Mouse (Mus musculus): Measurements from ENCODE around the gene Thrsp. TPM values are rescaled to one million over a fixed set of nuclear protein-coding genes. Genes with fewer than 3 reads are reported as not detected.

Thrsp gene
- polyA plus RNA-seq, 1 experiment from 2014 or later: 3.5 TPM

DNA sequence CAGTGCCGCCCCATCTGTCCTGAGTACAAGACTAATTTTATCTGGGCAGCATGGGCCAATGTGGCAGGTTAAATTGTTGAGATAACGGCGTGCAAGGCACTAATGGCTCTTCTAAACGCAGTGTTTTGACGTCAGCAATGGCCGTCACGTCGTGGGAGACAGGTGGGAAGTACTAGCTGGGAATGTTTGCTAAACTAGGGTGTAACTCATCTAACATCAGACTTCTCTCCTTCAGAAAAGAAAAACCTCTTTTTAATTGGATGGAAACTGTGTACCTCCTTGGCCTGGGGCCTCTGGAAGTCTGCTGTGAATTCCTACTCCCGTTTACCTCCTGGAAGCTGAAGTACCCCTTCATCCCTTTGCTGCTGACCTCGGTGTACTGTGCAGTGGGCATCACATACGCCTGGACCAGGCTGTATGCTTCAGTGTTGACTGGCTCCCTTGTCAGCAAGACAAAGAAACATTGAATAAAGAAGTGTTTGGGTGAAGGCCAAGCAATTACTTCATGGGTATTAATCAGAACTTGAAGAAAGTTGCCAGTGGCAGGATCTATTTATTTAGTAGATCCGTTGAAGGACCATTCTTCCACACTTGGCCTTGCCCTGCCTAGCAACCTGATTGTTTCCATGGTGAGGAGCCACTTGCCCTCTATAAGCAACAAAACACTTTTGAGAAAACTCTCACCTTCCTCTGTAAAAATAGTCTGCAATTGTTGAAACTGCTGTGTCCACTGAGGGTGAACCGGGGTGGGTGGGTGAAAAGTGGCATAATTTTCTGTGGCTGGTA, 26.0 kb downstream of the Thrsp start:
- no peak overlapping the region for H3K9ac ChIP-seq (ENCODE audit: low read depth, low read length)
- no peaks in the 10 kb centered on the region for H3K27me3 ChIP-seq (replicated peaks; ENCODE audit: control insufficient read depth, insufficient read depth, low read length)
- H3K4me3 ChIP-seq (ENCODE audit: low read depth, low read length): no peak overlapping the region
- no peak overlapping the region for H3K4me2 ChIP-seq (ENCODE audit: low read depth, low read length)
- WGBS: 88% methylated on average over 13 of the region's 13 CpGs
- no peaks in the 10 kb centered on the region for H3K4me1 ChIP-seq (ENCODE audit: control insufficient read depth, insufficient read depth, low read length)
- H3K36me3 ChIP-seq (ENCODE audit: control insufficient read depth, insufficient read depth, low read length): peaks cover 55% of the 10 kb centered on the region
- ATAC-seq (ENCODE audit: low read depth) (no peak), DNase-seq (ENCODE audit: low spot score) (no peak)
- no peaks in the 10 kb centered on the region for H3K9me3 ChIP-seq (ENCODE audit: control insufficient read depth, low read length)
- no peak overlapping the region for H3K27ac ChIP-seq (replicated peaks; ENCODE audit: low read depth, low read length)

DNA sequence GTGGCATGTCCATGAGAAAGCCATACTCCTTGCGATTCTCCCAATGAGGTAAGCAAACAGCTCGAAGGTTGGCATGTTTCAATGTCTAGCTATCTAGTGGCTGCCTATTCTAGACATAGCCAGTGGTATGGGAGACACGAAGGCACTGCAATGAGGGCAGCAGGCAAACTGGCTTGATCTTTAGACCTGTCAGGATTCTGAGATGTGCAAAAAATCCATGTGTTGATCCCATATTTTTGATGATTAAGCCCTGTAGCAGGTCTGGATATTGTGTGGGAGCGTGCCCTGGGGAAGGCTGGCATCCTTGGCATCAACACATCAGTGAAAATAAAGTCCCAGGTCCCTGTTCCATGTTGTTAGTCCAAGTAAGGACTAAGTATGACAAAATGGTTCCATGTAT, 29.0 kb downstream of the Thrsp start:
- no peak overlapping the region for H3K9ac ChIP-seq (ENCODE audit: low read depth, low read length)
- H3K36me3 ChIP-seq (ENCODE audit: control insufficient read depth, insufficient read depth, low read length): peaks cover 82% of the 10 kb centered on the region
- H3K27ac ChIP-seq (replicated peaks; ENCODE audit: low read depth, low read length): no peak overlapping the region
- H3K4me3 ChIP-seq (ENCODE audit: low read depth, low read length): no peak overlapping the region
- no peaks in the 10 kb centered on the region for H3K27me3 ChIP-seq (replicated peaks; ENCODE audit: control insufficient read depth, insufficient read depth, low read length)
- H3K4me2 ChIP-seq (ENCODE audit: low read depth, low read length): no peak overlapping the region
- no peaks in the 10 kb centered on the region for H3K9me3 ChIP-seq (ENCODE audit: control insufficient read depth, low read length)
- DNase-seq (ENCODE audit: low spot score) (no peak), ATAC-seq (ENCODE audit: low read depth) (no peak)
- no peaks in the 10 kb centered on the region for H3K4me1 ChIP-seq (ENCODE audit: control insufficient read depth, insufficient read depth, low read length)
- 95% methylated on average over 4 of the region's 4 CpGs for WGBS

DNA sequence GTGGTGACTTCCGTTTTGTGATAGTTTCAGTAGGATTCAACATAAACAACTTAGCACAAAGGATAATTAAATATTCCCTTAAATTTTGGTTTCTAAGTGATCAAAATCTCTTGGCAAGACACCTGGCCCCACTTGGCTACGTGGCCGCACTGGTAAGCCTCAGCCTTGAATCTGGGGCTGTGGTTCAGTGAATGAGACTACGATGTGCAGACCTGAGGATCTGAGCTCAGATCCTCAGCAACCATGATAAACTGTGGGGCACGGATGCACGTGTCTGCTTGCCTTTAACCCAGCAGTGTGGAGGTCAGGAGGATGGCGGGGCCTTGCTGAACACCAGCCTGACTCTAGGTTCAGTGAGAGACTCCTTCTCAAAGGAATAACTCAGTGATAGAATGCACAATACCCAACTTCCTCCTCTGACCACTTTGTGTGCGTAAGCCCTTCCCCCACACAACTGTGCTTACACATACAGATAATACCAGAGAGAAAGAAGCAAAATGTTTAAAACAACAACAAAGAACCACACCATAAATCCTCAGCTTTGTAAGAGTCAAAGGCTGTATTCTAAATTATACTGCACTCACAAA, 29.9 kb downstream of the Thrsp start:
- DNase-seq (ENCODE audit: low spot score): no peak
- Histone ChIP-seq H3K27me3 (replicated peaks; ENCODE audit: control insufficient read depth, insufficient read depth, low read length) (no peaks in the 10 kb centered on the region), H3K4me1 (ENCODE audit: control insufficient read depth, insufficient read depth, low read length) (no peaks in the 10 kb centered on the region), H3K27ac (replicated peaks; ENCODE audit: low read depth, low read length) (no peak overlapping the region), H3K4me2 (ENCODE audit: low read depth, low read length) (no peak overlapping the region), H3K9ac (ENCODE audit: low read depth, low read length) (no peak overlapping the region), H3K4me3 (ENCODE audit: low read depth, low read length) (no peak overlapping the region), H3K9me3 (ENCODE audit: control insufficient read depth, low read length) (no peaks in the 10 kb centered on the region), H3K36me3 (ENCODE audit: control insufficient read depth, insufficient read depth, low read length) (peaks cover 91% of the 10 kb centered on the region)
- ATAC-seq (ENCODE audit: low read depth): no peak
- WGBS: 93% methylated on average over 8 of the region's 8 CpGs

DNA sequence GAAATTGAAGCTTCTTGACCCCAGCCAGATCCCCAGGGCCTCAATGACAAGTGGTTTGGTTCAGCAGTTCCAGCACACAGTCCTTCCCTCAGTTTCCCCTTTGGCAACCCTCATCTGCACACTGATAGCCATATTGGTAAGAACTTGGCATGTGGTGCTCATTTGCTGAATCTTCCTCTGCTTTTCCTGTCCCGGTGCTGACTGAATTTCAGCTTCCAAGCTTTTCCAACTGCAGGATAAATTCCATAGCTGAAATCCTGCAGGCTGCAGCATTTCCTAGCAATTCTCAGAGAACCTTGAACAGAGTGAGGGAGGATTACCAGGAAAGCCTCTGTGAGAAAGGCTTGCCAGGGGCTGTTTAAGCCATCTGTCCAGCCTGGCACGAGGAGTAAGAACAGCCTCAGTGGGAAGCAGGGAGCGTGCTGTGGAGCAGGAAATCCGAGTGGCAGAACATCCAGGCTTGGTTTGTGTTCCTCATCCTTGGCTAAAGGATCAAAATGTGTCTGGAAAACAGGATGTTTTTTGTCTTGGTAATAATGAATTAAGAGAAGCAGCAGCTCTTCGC, 30.6 kb downstream of the Thrsp start:
- Histone ChIP-seq H3K27me3 (replicated peaks; ENCODE audit: control insufficient read depth, insufficient read depth, low read length) (no peaks in the 10 kb centered on the region), H3K9ac (ENCODE audit: low read depth, low read length) (no peak overlapping the region), H3K4me2 (ENCODE audit: low read depth, low read length) (no peak overlapping the region), H3K9me3 (ENCODE audit: control insufficient read depth, low read length) (no peaks in the 10 kb centered on the region), H3K36me3 (ENCODE audit: control insufficient read depth, insufficient read depth, low read length) (peaks cover 94% of the 10 kb centered on the region), H3K4me1 (ENCODE audit: control insufficient read depth, insufficient read depth, low read length) (no peaks in the 10 kb centered on the region), H3K27ac (replicated peaks; ENCODE audit: low read depth, low read length) (no peak overlapping the region), H3K4me3 (ENCODE audit: low read depth, low read length) (no peak overlapping the region)
- ATAC-seq (ENCODE audit: low read depth) (no peak; the same call in 1 of the 2 replicates), DNase-seq (ENCODE audit: low spot score) (no peak)
- 84% methylated on average over 5 of the region's 5 CpGs for WGBS

DNA sequence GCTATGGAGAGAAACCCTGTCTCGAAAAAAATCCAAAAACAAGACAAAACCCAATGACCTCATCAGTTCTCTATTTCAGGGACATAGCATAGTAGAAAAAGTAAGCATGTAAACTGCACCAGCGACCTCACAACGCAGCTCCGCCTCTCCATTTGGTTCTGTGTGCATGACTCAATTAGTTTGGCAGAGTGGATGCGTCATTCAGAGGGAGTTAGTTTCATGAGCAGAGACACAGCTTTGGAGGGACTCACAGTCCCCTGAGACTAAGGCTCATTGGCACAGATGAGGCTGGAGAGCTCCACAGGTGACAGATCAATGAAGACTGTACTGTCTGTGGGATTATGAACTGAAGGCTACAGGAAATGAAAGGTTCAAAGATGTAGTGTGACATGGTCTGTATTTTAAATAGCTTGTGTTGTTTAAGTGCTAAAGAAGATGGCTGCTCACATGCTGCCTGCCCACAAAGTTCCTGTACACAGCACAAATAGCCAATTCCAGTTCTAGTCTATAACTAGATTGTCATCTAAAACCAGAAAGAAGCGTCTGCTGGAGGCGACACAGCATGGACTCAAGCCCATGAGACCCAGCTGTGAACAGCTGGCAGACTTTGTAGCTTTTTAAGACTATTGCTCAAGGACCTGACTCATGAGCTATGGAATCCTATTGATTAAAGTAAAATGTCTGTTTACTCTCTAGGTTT, 31.3 kb downstream of the Thrsp start:
- no peak for DNase-seq (ENCODE audit: low spot score)
- H3K4me2 ChIP-seq (ENCODE audit: low read depth, low read length): no peak overlapping the region
- H3K36me3 ChIP-seq (ENCODE audit: control insufficient read depth, insufficient read depth, low read length): peaks cover 94% of the 10 kb centered on the region
- H3K4me3 ChIP-seq (ENCODE audit: low read depth, low read length): no peak overlapping the region
- no peaks in the 10 kb centered on the region for H3K4me1 ChIP-seq (ENCODE audit: control insufficient read depth, insufficient read depth, low read length)
- ATAC-seq (ENCODE audit: low read depth): no peak
- H3K9me3 ChIP-seq (ENCODE audit: control insufficient read depth, low read length): no peaks in the 10 kb centered on the region
- 87% methylated on average over 7 of the region's 7 CpGs for WGBS
- no peaks in the 10 kb centered on the region for H3K27me3 ChIP-seq (replicated peaks; ENCODE audit: control insufficient read depth, insufficient read depth, low read length)
- no peak overlapping the region for H3K9ac ChIP-seq (ENCODE audit: low read depth, low read length)
- H3K27ac ChIP-seq (replicated peaks; ENCODE audit: low read depth, low read length): no peak overlapping the region

DNA sequence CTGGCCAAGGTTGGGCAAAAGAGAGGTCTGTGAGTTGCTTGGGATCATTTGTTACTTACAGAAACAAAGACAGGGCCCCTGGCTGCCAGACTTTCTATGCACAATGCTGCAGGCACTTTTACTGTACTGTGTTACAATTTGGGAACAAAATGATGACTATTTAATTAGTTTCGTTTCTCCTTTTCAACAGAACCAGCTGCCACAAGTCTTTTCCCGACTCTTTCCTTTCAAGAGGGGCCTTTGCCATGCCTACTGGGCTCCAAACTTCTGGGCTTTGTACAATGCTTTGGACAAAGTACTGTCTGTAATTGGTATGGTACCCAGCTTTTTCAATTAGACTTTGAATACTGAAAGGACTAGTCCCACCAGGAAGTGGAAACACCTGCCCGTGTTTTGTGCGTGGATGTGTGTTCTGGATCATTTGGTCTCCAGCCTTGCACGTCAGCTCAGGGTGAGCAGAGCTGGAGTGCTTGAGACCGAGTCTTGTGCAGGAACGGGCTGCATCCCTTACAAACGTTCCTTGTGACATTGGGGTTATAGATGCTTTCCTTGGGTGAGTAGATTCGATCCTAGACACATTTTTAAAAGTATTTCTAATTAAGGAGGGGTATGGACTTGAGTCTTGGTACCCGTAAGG, 33.9 kb downstream of the Thrsp start:
- Histone ChIP-seq H3K4me3 (ENCODE audit: low read depth, low read length) (no peak overlapping the region), H3K9me3 (ENCODE audit: control insufficient read depth, low read length) (no peaks in the 10 kb centered on the region), H3K27ac (replicated peaks; ENCODE audit: low read depth, low read length) (no peak overlapping the region), H3K9ac (ENCODE audit: low read depth, low read length) (no peak overlapping the region), H3K27me3 (replicated peaks; ENCODE audit: control insufficient read depth, insufficient read depth, low read length) (no peaks in the 10 kb centered on the region), H3K36me3 (ENCODE audit: control insufficient read depth, insufficient read depth, low read length) (peaks cover 95% of the 10 kb centered on the region), H3K4me1 (ENCODE audit: control insufficient read depth, insufficient read depth, low read length) (no peaks in the 10 kb centered on the region), H3K4me2 (ENCODE audit: low read depth, low read length) (no peak overlapping the region)
- no peak for ATAC-seq (ENCODE audit: low read depth)
- DNase-seq (ENCODE audit: low spot score): no peak
- WGBS: 88% methylated on average over 10 of the region's 10 CpGs

DNA sequence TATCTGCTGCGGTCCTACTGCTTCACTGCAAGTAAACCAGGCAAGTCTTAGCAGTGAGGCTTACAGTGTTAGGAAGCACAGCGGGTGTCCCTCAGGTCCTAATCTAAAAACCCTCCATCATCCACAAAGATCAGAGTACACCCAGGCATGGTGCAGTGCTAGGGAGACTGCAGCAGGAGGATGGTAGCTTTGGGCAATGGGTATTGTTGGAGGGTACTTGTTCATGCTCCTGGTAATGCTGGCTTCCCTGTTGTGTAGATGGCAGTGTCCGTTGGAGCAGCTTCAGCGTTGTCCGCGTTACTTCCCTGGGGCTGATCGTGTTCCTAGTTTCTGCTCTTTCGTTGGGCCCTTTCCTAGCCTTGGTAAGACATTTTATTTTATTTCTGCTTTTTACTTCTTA, 34.9 kb downstream of the Thrsp start:
- H3K9me3 ChIP-seq (ENCODE audit: control insufficient read depth, low read length): no peaks in the 10 kb centered on the region
- H3K27me3 ChIP-seq (replicated peaks; ENCODE audit: control insufficient read depth, insufficient read depth, low read length): no peaks in the 10 kb centered on the region
- H3K4me2 ChIP-seq (ENCODE audit: low read depth, low read length): no peak overlapping the region
- no peak overlapping the region for H3K9ac ChIP-seq (ENCODE audit: low read depth, low read length)
- no peak for ATAC-seq (ENCODE audit: low read depth)
- no peaks in the 10 kb centered on the region for H3K4me1 ChIP-seq (ENCODE audit: control insufficient read depth, insufficient read depth, low read length)
- H3K27ac ChIP-seq (replicated peaks; ENCODE audit: low read depth, low read length): no peak overlapping the region
- no peak for DNase-seq (ENCODE audit: low spot score)
- peaks cover 95% of the 10 kb centered on the region for H3K36me3 ChIP-seq (ENCODE audit: control insufficient read depth, insufficient read depth, low read length)
- no peak overlapping the region for H3K4me3 ChIP-seq (ENCODE audit: low read depth, low read length)
- WGBS: 94% methylated on average over 8 of the region's 8 CpGs

DNA sequence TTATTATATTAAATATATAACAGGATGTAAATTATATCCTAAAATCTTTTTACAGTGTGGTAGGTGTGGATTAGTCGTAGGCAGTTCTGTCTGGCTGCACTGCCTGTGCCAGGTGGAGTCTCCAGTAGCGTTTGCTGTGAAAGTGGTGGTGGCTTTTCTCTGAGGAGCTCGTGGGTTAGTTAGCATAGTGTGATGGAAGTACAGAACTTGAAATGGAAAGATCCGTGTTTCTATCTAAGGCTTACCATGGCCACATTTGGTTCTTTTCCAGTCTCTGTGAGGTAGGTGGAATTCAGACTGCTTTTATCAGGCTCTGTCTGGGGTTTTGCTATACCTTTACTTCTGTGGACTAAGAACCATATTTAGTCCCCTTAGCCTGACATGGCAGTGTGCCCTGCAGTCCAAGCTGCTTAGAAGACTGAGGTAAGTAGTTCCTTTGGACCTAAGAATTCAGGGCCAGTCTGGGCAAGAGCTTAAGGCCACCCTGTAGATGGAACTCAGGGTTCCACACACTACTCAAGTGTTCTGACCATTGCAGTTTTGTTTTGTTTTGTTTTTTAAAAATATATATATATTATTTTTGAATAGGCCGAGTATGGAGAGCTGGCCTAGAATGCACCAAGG, 36.9 kb downstream of the Thrsp start:
- H3K36me3 ChIP-seq (ENCODE audit: control insufficient read depth, insufficient read depth, low read length): peaks cover 91% of the 10 kb centered on the region
- ATAC-seq (ENCODE audit: low read depth): no peak
- no peak overlapping the region for H3K4me3 ChIP-seq (ENCODE audit: low read depth, low read length)
- WGBS: 94% methylated on average over 5 of the region's 5 CpGs
- no peak for DNase-seq (ENCODE audit: low spot score)
- H3K27ac ChIP-seq (replicated peaks; ENCODE audit: low read depth, low read length): no peak overlapping the region
- H3K4me1 ChIP-seq (ENCODE audit: control insufficient read depth, insufficient read depth, low read length): no peaks in the 10 kb centered on the region
- H3K4me2 ChIP-seq (ENCODE audit: low read depth, low read length): no peak overlapping the region
- H3K9ac ChIP-seq (ENCODE audit: low read depth, low read length): no peak overlapping the region
- no peaks in the 10 kb centered on the region for H3K27me3 ChIP-seq (replicated peaks; ENCODE audit: control insufficient read depth, insufficient read depth, low read length)
- H3K9me3 ChIP-seq (ENCODE audit: control insufficient read depth, low read length): no peaks in the 10 kb centered on the region
